Mouse (Mus musculus): Measurements from ENCODE around the gene Gon4l. TPM values are rescaled to one million over a fixed set of nuclear protein-coding genes. Genes with fewer than 3 reads are reported as not detected.

Gon4l gene
- polyA plus RNA-seq, 1 experiment from 2014 or later: 24.1 TPM

DNA sequence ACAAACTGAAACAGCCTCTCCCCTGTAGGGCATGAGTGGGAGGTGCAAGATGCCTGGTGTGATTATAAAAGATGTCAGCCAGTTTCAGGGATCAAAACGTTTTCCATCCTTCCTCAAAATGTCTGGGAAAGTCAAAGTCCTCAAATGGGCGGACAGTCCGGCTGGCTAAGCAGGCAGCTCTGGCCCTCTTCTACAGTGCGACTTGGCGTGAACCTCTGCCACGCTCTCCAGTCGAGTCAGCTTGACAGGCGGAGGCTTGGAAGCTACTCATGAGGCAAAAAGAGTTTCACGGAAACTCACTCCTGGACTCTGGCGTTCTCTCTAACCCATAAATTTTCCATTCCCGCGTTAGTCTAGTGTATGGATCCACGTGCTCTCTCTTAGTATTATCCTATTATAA lies 84.0 kb downstream of the Gon4l start:
- no peak overlapping the region for H3K27ac ChIP-seq (ENCODE audit: low read depth, low read length)
- no peak overlapping the region for H3K9ac ChIP-seq (ENCODE audit: low read length)
- no peaks in the 10 kb centered on the region for H3K27me3 ChIP-seq (ENCODE audit: control insufficient read depth, insufficient read depth, low read length)
- H3K9me3 ChIP-seq (ENCODE audit: control insufficient read depth, low read length): no peaks in the 10 kb centered on the region
- DNase-seq (ENCODE audit: low spot score) (no peak), ATAC-seq (replicated peaks; ENCODE audit: low FRiP score) (no peak)
- H3K36me3 ChIP-seq (ENCODE audit: control insufficient read depth, insufficient read depth, low read length): peaks cover 11% of the 10 kb centered on the region
- no peak overlapping the region for H3K4me2 ChIP-seq (ENCODE audit: low read depth, low read length, severe bottlenecking)
- no peaks in the 10 kb centered on the region; the same call in 1 of the 2 replicates for H3K4me1 ChIP-seq (replicated peaks; ENCODE audit: control insufficient read depth, insufficient read depth, low read length)
- WGBS: 88% methylated on average over 13 of the region's 13 CpGs
- no peak overlapping the region for H3K4me3 ChIP-seq (ENCODE audit: low read depth, low read length)

DNA sequence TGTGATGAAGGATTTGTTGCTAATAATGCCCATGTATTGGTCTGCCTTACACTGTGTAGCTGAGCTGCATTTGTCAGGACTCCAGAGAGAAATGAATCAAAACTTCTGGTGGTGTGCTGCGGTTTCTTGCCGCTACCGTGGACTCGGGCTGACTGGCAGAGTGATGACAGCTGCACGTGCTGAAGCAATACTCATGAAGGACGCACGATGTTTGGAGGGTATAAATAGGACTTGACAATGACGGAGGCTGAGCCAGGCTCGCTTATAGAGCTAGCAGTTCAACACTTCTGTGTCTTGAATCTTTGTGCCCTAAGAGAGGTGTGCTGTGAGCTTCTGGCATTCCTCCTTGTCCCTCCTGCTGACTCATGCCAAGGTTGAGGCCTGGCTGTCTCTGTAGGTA lies 86.4 kb downstream of the Gon4l start:
- H3K27ac ChIP-seq (ENCODE audit: low read depth, low read length): no peak overlapping the region
- H3K36me3 ChIP-seq (ENCODE audit: control insufficient read depth, insufficient read depth, low read length): peaks cover 11% of the 10 kb centered on the region
- ATAC-seq (replicated peaks; ENCODE audit: low FRiP score) (no peak), DNase-seq (ENCODE audit: low spot score) (no peak)
- no peaks in the 10 kb centered on the region for H3K9me3 ChIP-seq (ENCODE audit: control insufficient read depth, low read length)
- H3K4me1 ChIP-seq (replicated peaks; ENCODE audit: control insufficient read depth, insufficient read depth, low read length): no peaks in the 10 kb centered on the region
- H3K27me3 ChIP-seq (ENCODE audit: control insufficient read depth, insufficient read depth, low read length): no peaks in the 10 kb centered on the region
- WGBS: 97% methylated on average over 9 of the region's 9 CpGs
- H3K4me3 ChIP-seq (ENCODE audit: low read depth, low read length): no peak overlapping the region
- H3K9ac ChIP-seq (ENCODE audit: low read length): no peak overlapping the region
- no peak overlapping the region for H3K4me2 ChIP-seq (ENCODE audit: low read depth, low read length, severe bottlenecking)

DNA sequence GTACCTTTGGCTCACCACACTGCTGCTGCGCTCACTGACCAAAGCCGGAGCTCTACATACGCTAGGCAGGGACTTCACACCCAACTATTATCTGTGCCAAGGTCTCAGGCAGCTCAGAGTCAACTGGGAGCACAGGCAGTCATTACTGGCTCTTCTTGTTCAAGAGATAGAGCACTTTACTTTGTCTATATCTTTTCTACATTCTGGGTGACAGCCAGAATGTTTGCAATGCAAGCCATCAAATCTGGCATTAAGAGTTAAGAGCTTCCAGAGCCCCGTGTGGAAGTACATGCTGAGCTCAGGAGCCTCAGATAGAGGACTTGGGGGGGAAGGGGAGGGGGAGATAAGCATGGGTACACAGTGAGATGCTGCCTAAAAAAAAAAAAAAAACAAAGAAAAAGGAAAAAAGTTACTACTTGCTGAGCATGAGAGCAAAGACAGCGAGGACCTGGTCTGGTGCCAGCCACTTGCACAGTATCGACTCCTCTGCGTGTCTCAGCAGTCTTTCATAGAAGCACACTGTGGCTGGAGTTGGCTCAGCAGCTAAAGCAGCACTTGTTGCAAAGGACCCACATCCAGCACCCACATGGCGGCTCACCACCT lies 89.1 kb downstream of the Gon4l start:
- H3K27ac ChIP-seq (ENCODE audit: low read depth, low read length): no peak overlapping the region
- no peak for DNase-seq (ENCODE audit: low spot score)
- H3K9ac ChIP-seq (ENCODE audit: low read length): no peak overlapping the region
- no peaks in the 10 kb centered on the region for H3K9me3 ChIP-seq (ENCODE audit: control insufficient read depth, low read length)
- no peak overlapping the region for H3K4me3 ChIP-seq (ENCODE audit: low read depth, low read length)
- H3K4me1 ChIP-seq (replicated peaks; ENCODE audit: control insufficient read depth, insufficient read depth, low read length): no peaks in the 10 kb centered on the region
- 91% methylated on average over 8 of the region's 8 CpGs for WGBS
- H3K4me2 ChIP-seq (ENCODE audit: low read depth, low read length, severe bottlenecking): no peak overlapping the region
- ATAC-seq (replicated peaks; ENCODE audit: low FRiP score): no peak
- peaks cover 22% of the 10 kb centered on the region for H3K36me3 ChIP-seq (ENCODE audit: control insufficient read depth, insufficient read depth, low read length)
- no peaks in the 10 kb centered on the region for H3K27me3 ChIP-seq (ENCODE audit: control insufficient read depth, insufficient read depth, low read length)

DNA sequence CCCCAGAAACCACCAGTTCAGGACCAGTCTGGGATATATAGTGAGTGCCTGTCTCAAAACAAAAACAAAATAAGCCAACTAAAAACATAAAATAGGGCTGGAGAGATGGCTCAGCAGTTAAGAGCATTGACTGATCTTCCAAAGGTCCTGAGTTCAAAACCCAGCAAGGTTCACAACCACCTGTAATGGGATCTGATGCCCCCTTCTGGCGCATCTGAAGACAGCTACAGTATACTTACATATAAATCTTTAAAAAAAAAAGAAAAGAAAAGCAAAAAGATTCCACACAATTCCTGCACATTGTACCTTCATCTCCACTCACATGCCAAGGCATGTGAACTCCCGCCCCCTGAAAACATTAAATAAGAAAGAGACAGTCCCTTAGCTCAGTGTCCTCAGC lies 90.6 kb downstream of the Gon4l start:
- no peaks in the 10 kb centered on the region for H3K27me3 ChIP-seq (ENCODE audit: control insufficient read depth, insufficient read depth, low read length)
- no peak overlapping the region for H3K4me3 ChIP-seq (ENCODE audit: low read depth, low read length)

DNA sequence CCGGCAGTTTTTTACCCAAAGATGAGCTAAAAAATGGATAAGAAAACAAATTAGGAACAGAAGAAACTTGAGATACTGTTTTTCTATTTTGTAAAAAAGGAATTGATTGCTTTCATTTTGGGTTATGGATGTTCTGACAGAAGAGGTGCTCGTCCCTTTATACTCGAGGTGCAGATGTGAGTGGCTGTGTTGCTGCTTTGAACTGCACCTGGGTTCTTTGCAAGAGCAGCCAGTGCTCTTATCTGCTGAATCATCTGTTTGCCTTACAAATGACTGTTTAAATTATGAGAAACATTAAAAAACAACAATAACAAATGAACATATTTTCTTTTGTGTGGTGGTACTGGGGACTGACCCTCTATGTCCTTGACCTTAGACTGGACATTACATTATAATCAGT lies 94.5 kb downstream of the Gon4l start:
- H3K27ac ChIP-seq (ENCODE audit: low read depth, low read length): no peak overlapping the region
- ATAC-seq (replicated peaks; ENCODE audit: low FRiP score) (no peak), DNase-seq (ENCODE audit: low spot score) (no peak)
- no peaks in the 10 kb centered on the region for H3K27me3 ChIP-seq (ENCODE audit: control insufficient read depth, insufficient read depth, low read length)
- no peak overlapping the region for H3K4me2 ChIP-seq (ENCODE audit: low read depth, low read length, severe bottlenecking)
- H3K4me1 ChIP-seq (replicated peaks; ENCODE audit: control insufficient read depth, insufficient read depth, low read length): no peaks in the 10 kb centered on the region
- 89% methylated on average over 3 of the region's 3 CpGs for WGBS
- no peaks in the 10 kb centered on the region for H3K9me3 ChIP-seq (ENCODE audit: control insufficient read depth, low read length)
- no peak overlapping the region for H3K4me3 ChIP-seq (ENCODE audit: low read depth, low read length)
- H3K36me3 ChIP-seq (ENCODE audit: control insufficient read depth, insufficient read depth, low read length): peaks cover 11% of the 10 kb centered on the region; the same call in 1 of the 2 replicates
- no peak overlapping the region for H3K9ac ChIP-seq (ENCODE audit: low read length)

More for the DNA sequence above, 90.6 kb downstream of the Gon4l start:
- no peaks in the 10 kb centered on the region for H3K9me3 ChIP-seq (ENCODE audit: control insufficient read depth, low read length)
- H3K36me3 ChIP-seq (ENCODE audit: control insufficient read depth, insufficient read depth, low read length): peaks cover 22% of the 10 kb centered on the region
- 85% methylated on average over 2 of the region's 2 CpGs for WGBS
- H3K9ac ChIP-seq (ENCODE audit: low read length): no peak overlapping the region
- ATAC-seq (replicated peaks; ENCODE audit: low FRiP score): no peak
- DNase-seq (ENCODE audit: low spot score): no peak
- no peak overlapping the region for H3K27ac ChIP-seq (ENCODE audit: low read depth, low read length)
- no peaks in the 10 kb centered on the region for H3K4me1 ChIP-seq (replicated peaks; ENCODE audit: control insufficient read depth, insufficient read depth, low read length)
- H3K4me2 ChIP-seq (ENCODE audit: low read depth, low read length, severe bottlenecking): no peak overlapping the region

DNA sequence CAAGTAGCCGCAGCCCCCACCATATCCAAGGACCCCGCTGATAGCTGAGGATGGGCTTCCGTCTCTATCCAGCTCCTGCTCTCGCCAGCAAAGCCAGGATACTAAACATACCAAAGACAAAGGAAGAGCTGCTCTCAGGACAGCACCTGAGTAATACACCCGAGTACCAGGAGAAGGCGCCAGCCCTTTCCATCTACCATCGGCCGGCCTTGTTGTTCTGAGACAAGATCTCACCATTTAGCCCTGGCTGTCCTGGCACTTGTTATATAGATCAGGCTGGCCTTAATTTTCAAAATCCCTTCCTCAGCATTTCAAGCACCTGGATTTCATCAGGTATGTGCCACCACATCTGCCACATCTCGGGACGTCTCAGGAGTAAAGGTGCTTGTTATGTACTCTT lies 104.0 kb downstream of the Gon4l start:
- DNase-seq (ENCODE audit: low spot score): no peak
- Histone ChIP-seq H3K4me3 (ENCODE audit: low read depth, low read length) (no peak overlapping the region), H3K9ac (ENCODE audit: low read length) (no peak overlapping the region), H3K9me3 (ENCODE audit: control insufficient read depth, low read length) (no peaks in the 10 kb centered on the region), H3K27me3 (ENCODE audit: control insufficient read depth, insufficient read depth, low read length) (no peaks in the 10 kb centered on the region), H3K4me2 (ENCODE audit: low read depth, low read length, severe bottlenecking) (no peak overlapping the region), H3K4me1 (replicated peaks; ENCODE audit: control insufficient read depth, insufficient read depth, low read length) (no peaks in the 10 kb centered on the region), H3K36me3 (ENCODE audit: control insufficient read depth, insufficient read depth, low read length) (peaks cover 9% of the 10 kb centered on the region; the same call in 1 of the 2 replicates), H3K27ac (ENCODE audit: low read depth, low read length) (no peak overlapping the region)
- WGBS: 94% methylated on average over 10 of the region's 10 CpGs
- no peak for ATAC-seq (replicated peaks; ENCODE audit: low FRiP score)

DNA sequence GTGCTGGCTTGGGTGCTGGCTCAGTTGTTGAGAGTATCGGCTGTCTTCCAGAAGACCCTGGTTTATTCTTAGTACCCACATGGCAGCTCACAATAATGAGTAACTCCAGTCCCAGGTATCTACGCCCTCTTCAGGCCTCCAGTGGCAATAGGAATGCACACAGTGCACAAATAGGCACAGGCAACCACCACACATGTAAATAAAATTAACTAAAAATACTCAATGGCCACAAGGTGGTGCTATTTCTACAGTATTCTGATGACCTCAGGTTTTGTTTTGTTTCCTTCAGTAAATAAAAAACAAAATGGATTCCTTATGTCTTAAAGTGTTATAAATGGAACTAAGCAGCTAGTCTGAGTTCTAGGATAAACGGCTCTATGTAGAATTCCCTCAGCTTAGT lies 104.7 kb downstream of the Gon4l start:
- no peaks in the 10 kb centered on the region for H3K4me1 ChIP-seq (replicated peaks; ENCODE audit: control insufficient read depth, insufficient read depth, low read length)
- H3K9me3 ChIP-seq (ENCODE audit: control insufficient read depth, low read length): no peaks in the 10 kb centered on the region
- DNase-seq (ENCODE audit: low spot score) (no peak), ATAC-seq (replicated peaks; ENCODE audit: low FRiP score) (no peak)
- peaks cover 9% of the 10 kb centered on the region; the same call in 1 of the 2 replicates for H3K36me3 ChIP-seq (ENCODE audit: control insufficient read depth, insufficient read depth, low read length)
- H3K4me3 ChIP-seq (ENCODE audit: low read depth, low read length): no peak overlapping the region
- H3K27me3 ChIP-seq (ENCODE audit: control insufficient read depth, insufficient read depth, low read length): no peaks in the 10 kb centered on the region
- no peak overlapping the region for H3K4me2 ChIP-seq (ENCODE audit: low read depth, low read length, severe bottlenecking)
- no peak overlapping the region for H3K27ac ChIP-seq (ENCODE audit: low read depth, low read length)
- 82% methylated on average over 3 of the region's 3 CpGs for WGBS
- H3K9ac ChIP-seq (ENCODE audit: low read length): no peak overlapping the region

DNA sequence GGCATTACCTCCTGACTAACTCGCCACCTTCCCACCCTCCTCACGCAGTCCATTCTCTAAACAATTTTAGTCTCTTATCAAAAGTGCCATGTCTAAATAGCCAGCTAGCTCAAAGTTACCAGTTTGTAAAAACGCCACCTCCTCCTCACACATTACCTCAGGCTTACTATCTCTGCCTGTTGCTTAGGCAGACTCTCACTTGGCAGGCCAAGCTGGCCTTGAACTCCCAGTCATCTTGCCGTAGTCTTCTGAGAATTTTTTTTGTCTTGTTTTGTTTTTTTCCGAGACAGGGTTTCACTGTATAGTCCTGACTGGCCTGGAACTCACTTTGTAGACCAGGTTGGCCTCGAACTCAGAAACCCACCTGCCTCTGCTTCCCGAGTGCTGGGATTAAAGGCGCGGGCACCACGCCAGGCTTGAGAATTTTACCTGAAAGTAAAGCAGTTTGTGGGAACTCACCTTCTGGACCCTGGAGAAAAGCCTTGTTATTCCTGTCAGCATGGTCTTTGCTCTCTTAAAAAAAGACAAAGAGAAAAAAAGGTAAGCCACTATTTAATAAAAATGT lies 107.4 kb downstream of the Gon4l start:
- Histone ChIP-seq H3K36me3 (ENCODE audit: control insufficient read depth, insufficient read depth, low read length) (peaks cover 9% of the 10 kb centered on the region; the same call in 1 of the 2 replicates), H3K9me3 (ENCODE audit: control insufficient read depth, low read length) (no peaks in the 10 kb centered on the region), H3K27me3 (ENCODE audit: control insufficient read depth, insufficient read depth, low read length) (no peaks in the 10 kb centered on the region), H3K27ac (ENCODE audit: low read depth, low read length) (no peak overlapping the region), H3K4me1 (replicated peaks; ENCODE audit: control insufficient read depth, insufficient read depth, low read length) (no peaks in the 10 kb centered on the region), H3K9ac (ENCODE audit: low read length) (no peak overlapping the region), H3K4me3 (ENCODE audit: low read depth, low read length) (no peak overlapping the region), H3K4me2 (ENCODE audit: low read depth, low read length, severe bottlenecking) (no peak overlapping the region)
- DNase-seq (ENCODE audit: low spot score) (no peak), ATAC-seq (replicated peaks; ENCODE audit: low FRiP score) (no peak)
- 93% methylated on average over 10 of the region's 10 CpGs for WGBS

DNA sequence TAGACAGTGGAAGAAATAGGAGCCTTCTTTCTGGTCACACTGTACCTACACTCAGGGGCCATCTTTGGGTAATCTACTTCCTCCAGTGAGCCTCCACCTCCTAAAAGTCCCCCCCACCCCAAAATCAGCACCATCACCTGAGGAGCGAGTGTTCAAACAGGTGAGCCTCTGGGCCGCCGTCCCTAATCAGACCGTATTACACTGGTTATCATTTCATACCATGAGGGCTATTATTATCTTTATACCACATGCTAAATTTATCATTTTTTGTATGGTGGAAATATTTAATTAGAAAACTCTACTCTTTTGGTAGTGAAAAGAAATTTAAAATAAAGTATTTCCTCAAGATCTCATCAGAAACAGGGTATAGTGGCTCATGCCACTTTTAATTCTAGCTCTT lies 109.1 kb downstream of the Gon4l start:
- Histone ChIP-seq H3K4me2 (ENCODE audit: low read depth, low read length, severe bottlenecking) (no peak overlapping the region), H3K27ac (ENCODE audit: low read depth, low read length) (no peak overlapping the region), H3K4me3 (ENCODE audit: low read depth, low read length) (no peak overlapping the region), H3K9ac (ENCODE audit: low read length) (no peak overlapping the region), H3K36me3 (ENCODE audit: control insufficient read depth, insufficient read depth, low read length) (peaks cover 9% of the 10 kb centered on the region; the same call in 1 of the 2 replicates), H3K9me3 (ENCODE audit: control insufficient read depth, low read length) (no peaks in the 10 kb centered on the region), H3K4me1 (replicated peaks; ENCODE audit: control insufficient read depth, insufficient read depth, low read length) (peaks cover 4% of the 10 kb centered on the region; the same call in 1 of the 2 replicates), H3K27me3 (ENCODE audit: control insufficient read depth, insufficient read depth, low read length) (no peaks in the 10 kb centered on the region)
- no peak for ATAC-seq (replicated peaks; ENCODE audit: low FRiP score)
- DNase-seq (ENCODE audit: low spot score): no peak
- WGBS: 95% methylated on average over 4 of the region's 4 CpGs
